12 mouse cellular contexts compared by ENCODE assay signal in the genomic region with DNA sequence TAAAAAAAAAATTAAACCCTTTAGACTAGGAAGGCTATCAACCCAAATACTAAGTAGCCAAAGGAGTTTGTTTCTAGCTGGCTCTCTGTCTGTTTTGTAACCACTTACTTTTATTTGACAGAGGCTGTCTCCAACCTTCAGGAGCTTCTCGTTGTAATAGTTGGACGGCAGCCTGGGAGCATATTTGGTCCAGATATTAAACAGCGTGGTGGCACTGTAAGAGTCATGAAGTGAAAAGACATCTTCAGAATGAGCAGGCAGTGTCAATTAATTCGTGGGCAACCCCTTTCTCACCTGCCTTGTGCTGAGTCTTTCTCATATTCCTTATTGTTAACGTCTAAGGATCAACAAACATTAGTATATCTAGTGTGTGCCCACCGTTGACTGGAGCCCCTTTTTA. TPM values are rescaled to one million over a fixed set of nuclear protein-coding genes. Genes with fewer than 3 reads are reported as not detected.
A peak's percentile ranks its signal among the peaks of the same experiment; 100 is the strongest.
DNase-seq lines count a peak whose midpoint lies in the region; ATAC-seq and TF ChIP-seq lines count a peak whose summit lies in the region.
"Had no signal": no experiment of that assay in that cellular context is flagged by ENCODE, and none has a peak within 500 bp of the region (broad histone marks: within the 10 kb centered on the region; RNA-seq: fewer than 3 reads in every experiment).

No protein-coding gene starts in this region.

- H3K27ac ChIP-seq in heart, embryonic 12.5 days (ENCODE audit: poor library complexity, severe bottlenecking): peak overlapping the region; percentile 66
- peak overlapping the region; percentile 40; the same call in 1 of the 2 replicates for H3K27ac ChIP-seq in lung, embryonic 14.5 days (ENCODE audit: low read depth)
- H3K27ac ChIP-seq in brown adipose tissue, adult 24 weeks (replicated peaks; ENCODE audit: low read depth, low read length): peak overlapping the region; percentile 95
- peak overlapping the region; percentile 88 for H3K27ac ChIP-seq in liver, postnatal 0 days (ENCODE audit: low read depth)

- no peak for TF ChIP-seq EP300 in liver, postnatal 0 days (IDR thresholded peaks at IDR 0.05; ENCODE audit: low read depth)

- H3K4me1 ChIP-seq in heart, embryonic 12.5 days (replicated peaks): peaks cover 22% of the 10 kb centered on the region
- H3K4me1 ChIP-seq in lung, embryonic 14.5 days (ENCODE audit: insufficient read depth): no peaks in the 10 kb centered on the region
- H3K4me1 ChIP-seq in brown adipose tissue, adult 24 weeks (ENCODE audit: control insufficient read depth, insufficient read depth, insufficient read length, low read length): peaks cover 25% of the 10 kb centered on the region
- peaks cover 25% of the 10 kb centered on the region for H3K4me1 ChIP-seq in liver, postnatal 0 days (ENCODE audit: insufficient read depth)
- H3K4me1 ChIP-seq: stomach, embryonic 15.5 days had no signal

- no peaks in the 10 kb centered on the region for H3K27me3 ChIP-seq in heart, embryonic 12.5 days (replicated peaks)
- H3K27me3 ChIP-seq in lung, embryonic 14.5 days (ENCODE audit: insufficient read depth, low read length): no peaks in the 10 kb centered on the region
- no peaks in the 10 kb centered on the region for H3K27me3 ChIP-seq in liver, postnatal 0 days (ENCODE audit: insufficient read depth, low read length)
- H3K27me3 ChIP-seq: Patski; stomach, embryonic 15.5 days had no signal

- H3K9me3 ChIP-seq in heart, embryonic 12.5 days (replicated peaks): no peaks in the 10 kb centered on the region
- no peaks in the 10 kb centered on the region for H3K9me3 ChIP-seq in lung, embryonic 14.5 days (ENCODE audit: low read depth, low read length)
- H3K9me3 ChIP-seq in liver, postnatal 0 days (ENCODE audit: low read length): no peaks in the 10 kb centered on the region
- H3K9me3 ChIP-seq: stomach, embryonic 15.5 days had no signal

- no peak overlapping the region for H3K4me2 ChIP-seq in heart, embryonic 12.5 days
- H3K4me2 ChIP-seq in lung, embryonic 14.5 days: no peak overlapping the region
- H3K4me2 ChIP-seq in liver, postnatal 0 days (ENCODE audit: low read depth, low read length): peak overlapping the region; percentile 54
- H3K4me2 ChIP-seq: stomach, embryonic 15.5 days had no signal

- H3K9ac ChIP-seq in heart, embryonic 12.5 days: no peak overlapping the region
- H3K9ac ChIP-seq in lung, embryonic 14.5 days: no peak overlapping the region
- H3K9ac ChIP-seq in liver, postnatal 0 days (replicated peaks): no peak overlapping the region
- H3K9ac ChIP-seq: stomach, embryonic 15.5 days had no signal

- H3K36me3 ChIP-seq in heart, embryonic 12.5 days: no peaks in the 10 kb centered on the region
- no peaks in the 10 kb centered on the region for H3K36me3 ChIP-seq in lung, embryonic 14.5 days (ENCODE audit: insufficient read depth)
- no peaks in the 10 kb centered on the region for H3K36me3 ChIP-seq in liver, postnatal 0 days (replicated peaks; ENCODE audit: insufficient read depth, low read length)
- H3K36me3 ChIP-seq: stomach, embryonic 15.5 days had no signal

- TF ChIP-seq CTCF in lung, embryonic 14.5 days (IDR thresholded peaks at IDR 0.05; ENCODE audit: low read depth): no peak
- TF ChIP-seq CTCF in liver, postnatal 0 days (IDR thresholded peaks at IDR 0.05; ENCODE audit: low read depth): no peak

- intact Hi-C loops in heart, postnatal 36 days (cut with DNase I): loop anchor here (10.0 kb wide), 3 partner anchors 215 to 475 kb away; a partner anchor contains a TSS

- WGBS in heart, embryonic 12.5 days: 70% methylated on average over 6 of the region's 6 CpGs
- 67% methylated on average over 6 of the region's 6 CpGs for WGBS in lung, embryonic 14.5 days
- WGBS in liver, postnatal 0 days (ENCODE audit: insufficient replicate concordance): 49% methylated on average over 6 of the region's 6 CpGs

- no peak for ATAC-seq in heart, embryonic 12.5 days (ENCODE audit: insufficient number of reproducible peaks, low FRiP score)
- no peak for ATAC-seq in lung, embryonic 14.5 days (ENCODE audit: insufficient read depth)
- no peak for ATAC-seq in liver, postnatal 0 days
- no peak for ATAC-seq in frontal cortex, adult (ENCODE audit: low TSS enrichment)
- ATAC-seq: Patski had no signal

- DNase-seq in heart, postnatal 36 days: no peak
- DNase-seq in lung, embryonic 14.5 days: no peak
- DNase-seq in lung, postnatal 4 days: no peak
- DNase-seq in liver, postnatal 0 days: no peak
- DNase-seq in frontal cortex, postnatal 14 days (ENCODE audit: low spot score in 2 of 2): no peak
- DNase-seq: cerebellum, adult 11 months had no signal

- H3K4me3 ChIP-seq in heart, embryonic 12.5 days: no peak overlapping the region
- H3K4me3 ChIP-seq in lung, embryonic 14.5 days (ENCODE audit: low read depth, low read length): no peak overlapping the region
- H3K4me3 ChIP-seq in brown adipose tissue, adult 24 weeks (ENCODE audit: insufficient read depth, low read depth, low read length): no peak overlapping the region
- no peak overlapping the region for H3K4me3 ChIP-seq in liver, postnatal 0 days (ENCODE audit: low read depth, low read length)
- H3K4me3 ChIP-seq: stomach, embryonic 15.5 days had no signal

RNA-seq across cellular contexts. Expression of a gene that starts 11.7 kb away (rescaled TPM):
- polyA plus RNA-seq in heart, embryonic 12.5 days (2016; fragmentation: Nextera tagmentation; extraction: Ambion mirVana): 0.55 TPM in 1 of 2 replicates, not detected in the other
- total RNA-seq in heart, postnatal 36 days (2021): under 1 TPM; 0.50 to 0.79 TPM
- 0.45 and 0.70 TPM in 2 replicates for polyA plus RNA-seq in lung, embryonic 14.5 days (2014; fragmentation: Nextera tagmentation; extraction: Ambion mirVana)
- 1.3 and 2.8 TPM in 2 replicates for polyA plus RNA-seq in brown adipose tissue, adult 24 weeks (2012; ENCODE audit: insufficient read depth, insufficient read length, missing spikeins)
- polyA plus RNA-seq in liver, postnatal 0 days (2015; fragmentation: Nextera tagmentation; extraction: Ambion mirVana): 0.11 and 0.41 TPM in 2 replicates
- polyA plus RNA-seq: intestine, postnatal 0 days had no signal

Comparison
In these comparisons a context has a peak if more than half of its experiments do, and no peak if none do; other contexts are left out.
1. H3K27ac ChIP-seq: peak in every context shown above with its lines; median percentile 95 in brown adipose tissue, adult 24 weeks; 88 in liver, postnatal 0 days; 66 in heart, embryonic 12.5 days; 40 in lung, embryonic 14.5 days.